Mouse (Mus musculus): ENCODE data around the gene Pfkfb3. TPM values are rescaled to one million over a fixed set of nuclear protein-coding genes. Genes with fewer than 3 reads are reported as not detected.

The Pfkfb3 gene
- polyA plus RNA-seq, 1 experiment from 2014 or later, result 41.1 TPM

DNA sequence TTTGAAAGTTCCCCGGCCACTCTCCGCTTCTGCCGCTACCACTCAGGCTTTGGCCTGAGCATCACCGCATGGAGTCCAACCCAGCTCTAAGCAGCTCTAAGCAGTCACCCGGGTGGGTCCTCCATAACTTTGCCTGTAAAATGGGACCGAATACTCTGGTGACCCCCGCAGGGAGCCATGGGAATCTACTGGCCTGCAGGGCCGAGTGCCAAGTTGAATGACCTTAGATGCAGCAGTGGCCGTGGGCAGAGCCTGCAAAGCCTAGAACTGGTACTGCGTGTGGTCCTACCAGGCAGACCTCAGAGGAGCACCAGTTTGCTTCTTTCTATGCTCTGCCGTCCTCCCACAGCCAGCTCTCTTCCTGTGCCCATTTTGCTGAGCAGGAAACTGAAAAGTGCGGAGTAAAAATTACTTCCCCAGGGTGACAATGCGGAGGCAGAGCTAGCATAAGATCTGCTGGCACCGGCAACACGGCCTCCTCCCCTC is 868 bp downstream of the Pfkfb3 start:
- ATAC-seq, result peak; percentile 36
- H3K9me3 ChIP-seq (ENCODE audit: control insufficient read depth, low read length), result no peaks in the 10 kb centered on the region
- H3K27ac ChIP-seq (ENCODE audit: low read length), result no peak overlapping the region
- peaks cover 12% of the 10 kb centered on the region for H3K4me1 ChIP-seq (replicated peaks; ENCODE audit: control insufficient read depth, insufficient read depth, low read length)
- WGBS, result 6% methylated on average over 15 of the region's 15 CpGs
- peak overlapping the region; percentile 74 for H3K4me3 ChIP-seq (replicated peaks; ENCODE audit: low read length)
- H3K27me3 ChIP-seq (replicated peaks; ENCODE audit: control insufficient read depth, insufficient read depth, low read length), result peaks cover 12% of the 10 kb centered on the region
- H3K36me3 ChIP-seq (ENCODE audit: control insufficient read depth, insufficient read depth), result no peaks in the 10 kb centered on the region
- peak overlapping the region; percentile 68 for H3K9ac ChIP-seq (replicated peaks; ENCODE audit: low read depth, low read length)
- H3K4me2 ChIP-seq (ENCODE audit: low read length), result peak overlapping the region; percentile 100

DNA sequence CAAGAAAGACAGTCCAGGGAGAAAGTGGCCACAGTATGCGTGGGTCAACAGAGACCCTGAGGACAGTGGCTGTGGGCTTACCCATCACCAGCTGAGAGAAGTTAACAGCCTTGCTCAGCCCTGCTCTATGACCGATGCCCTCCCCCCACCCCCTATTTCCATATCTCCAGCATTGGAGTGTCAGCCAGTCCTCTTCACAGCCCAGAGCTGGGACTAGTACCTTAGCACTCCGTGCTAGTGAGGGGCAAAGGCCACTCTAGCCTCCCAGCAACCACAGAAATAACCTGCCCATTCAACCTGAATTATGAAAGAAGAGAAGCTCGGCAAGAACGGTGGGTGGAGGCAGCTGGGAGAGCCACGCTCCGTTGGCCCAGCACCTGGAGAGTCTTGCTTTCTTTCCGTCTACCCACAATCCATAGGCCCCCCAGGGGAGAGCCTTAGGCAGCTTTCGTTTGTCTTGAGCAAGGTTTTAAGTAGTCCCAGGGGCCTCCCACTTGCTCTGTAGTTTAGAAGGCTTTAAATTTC is 1.5 kb downstream of the Pfkfb3 start:
- peaks cover 12% of the 10 kb centered on the region for H3K27me3 ChIP-seq (replicated peaks; ENCODE audit: control insufficient read depth, insufficient read depth, low read length)
- no peaks in the 10 kb centered on the region for H3K9me3 ChIP-seq (ENCODE audit: control insufficient read depth, low read length)
- H3K9ac ChIP-seq (replicated peaks; ENCODE audit: low read depth, low read length), result no peak overlapping the region
- no peak for ATAC-seq
- H3K4me1 ChIP-seq (replicated peaks; ENCODE audit: control insufficient read depth, insufficient read depth, low read length), result peaks cover 12% of the 10 kb centered on the region
- no peaks in the 10 kb centered on the region for H3K36me3 ChIP-seq (ENCODE audit: control insufficient read depth, insufficient read depth)
- WGBS, result 11% methylated on average over 9 of the region's 9 CpGs
- H3K4me2 ChIP-seq (ENCODE audit: low read length), result no peak overlapping the region
- no peak overlapping the region for H3K4me3 ChIP-seq (replicated peaks; ENCODE audit: low read length)
- no peak overlapping the region for H3K27ac ChIP-seq (ENCODE audit: low read length)

DNA sequence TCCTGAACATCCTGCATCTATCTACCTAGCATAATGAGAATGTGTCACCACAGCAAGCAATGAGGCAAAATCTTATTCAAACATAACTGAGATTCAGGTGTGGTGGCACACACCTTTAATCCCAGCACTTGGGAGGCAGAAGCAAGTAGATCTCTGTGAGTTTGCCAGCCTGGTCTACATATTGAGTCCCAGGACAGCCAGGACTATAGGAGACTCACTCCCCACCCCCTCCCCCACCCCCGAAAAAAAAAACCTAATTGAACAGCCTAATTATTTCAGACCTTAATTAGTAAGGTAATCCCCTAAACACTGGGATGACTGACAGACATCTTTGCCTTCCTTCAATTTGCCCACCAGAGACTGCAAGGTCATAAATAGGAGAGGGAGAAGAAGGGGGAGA is 2.2 kb downstream of the Pfkfb3 start:
- ATAC-seq, result no peak
- 10% methylated on average over 1 of the region's 1 CpGs for WGBS

DNA sequence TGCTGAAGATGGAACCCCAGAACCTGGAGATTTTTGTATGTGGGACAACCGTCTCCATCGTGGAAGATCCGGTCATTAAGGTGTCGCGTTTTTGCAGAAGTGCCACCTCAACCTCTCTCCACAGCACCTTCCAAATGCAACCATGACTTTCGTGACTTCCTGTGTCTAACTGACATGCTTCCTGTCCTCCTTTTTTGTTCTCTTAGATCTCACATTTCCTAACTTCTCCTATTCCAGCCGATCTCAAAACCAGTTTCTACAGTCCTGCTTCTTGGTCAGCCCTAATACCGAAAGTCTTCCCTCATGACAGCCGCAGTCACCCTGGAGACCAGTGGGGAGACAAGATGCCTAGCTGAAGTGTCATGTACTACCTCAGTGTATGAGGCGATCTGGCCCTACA is 5.4 kb downstream of the Pfkfb3 start:
- Histone ChIP-seq H3K36me3 (ENCODE audit: control insufficient read depth, insufficient read depth) (no peaks in the 10 kb centered on the region), H3K9ac (replicated peaks; ENCODE audit: low read depth, low read length) (no peak overlapping the region), H3K27ac (ENCODE audit: low read length) (no peak overlapping the region), H3K4me3 (replicated peaks; ENCODE audit: low read length) (no peak overlapping the region), H3K9me3 (ENCODE audit: control insufficient read depth, low read length) (no peaks in the 10 kb centered on the region), H3K4me1 (replicated peaks; ENCODE audit: control insufficient read depth, insufficient read depth, low read length) (peaks cover 7% of the 10 kb centered on the region), H3K27me3 (replicated peaks; ENCODE audit: control insufficient read depth, insufficient read depth, low read length) (peaks cover 5% of the 10 kb centered on the region), H3K4me2 (ENCODE audit: low read length) (no peak overlapping the region)
- ATAC-seq, result no peak
- WGBS, result 91% methylated on average over 10 of the region's 10 CpGs

More for the DNA sequence above, 2.2 kb downstream of the Pfkfb3 start:
- Histone ChIP-seq H3K9ac (replicated peaks; ENCODE audit: low read depth, low read length) (no peak overlapping the region), H3K36me3 (ENCODE audit: control insufficient read depth, insufficient read depth) (no peaks in the 10 kb centered on the region), H3K27me3 (replicated peaks; ENCODE audit: control insufficient read depth, insufficient read depth, low read length) (peaks cover 12% of the 10 kb centered on the region), H3K27ac (ENCODE audit: low read length) (no peak overlapping the region), H3K9me3 (ENCODE audit: control insufficient read depth, low read length) (no peaks in the 10 kb centered on the region), H3K4me1 (replicated peaks; ENCODE audit: control insufficient read depth, insufficient read depth, low read length) (peaks cover 12% of the 10 kb centered on the region), H3K4me2 (ENCODE audit: low read length) (no peak overlapping the region), H3K4me3 (replicated peaks; ENCODE audit: low read length) (no peak overlapping the region)

DNA sequence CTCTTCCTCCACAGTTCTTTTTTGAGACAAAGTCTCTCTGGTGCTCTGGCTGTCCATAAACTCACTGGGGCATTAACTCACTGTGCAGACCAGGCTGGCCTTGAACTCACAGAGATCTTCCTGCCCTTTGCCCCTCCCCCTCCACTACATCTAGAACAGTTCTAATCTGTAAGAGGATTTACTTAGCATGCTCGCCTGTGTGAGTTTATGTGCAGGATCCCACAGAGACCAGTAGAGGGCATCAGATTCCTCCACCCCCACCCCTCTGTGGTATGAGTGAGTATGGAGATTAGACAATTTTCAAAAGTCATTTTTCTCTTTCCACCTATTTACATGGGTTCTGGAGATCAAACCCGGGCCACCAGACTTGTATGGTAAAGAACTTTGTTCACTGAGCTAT is 6.3 kb downstream of the Pfkfb3 start:
- Histone ChIP-seq H3K9ac (replicated peaks; ENCODE audit: low read depth, low read length) (no peak overlapping the region), H3K27me3 (replicated peaks; ENCODE audit: control insufficient read depth, insufficient read depth, low read length) (no peaks in the 10 kb centered on the region; the same call in 1 of the 2 replicates), H3K4me3 (replicated peaks; ENCODE audit: low read length) (no peak overlapping the region), H3K36me3 (ENCODE audit: control insufficient read depth, insufficient read depth) (no peaks in the 10 kb centered on the region), H3K4me2 (ENCODE audit: low read length) (no peak overlapping the region), H3K27ac (ENCODE audit: low read length) (no peak overlapping the region), H3K9me3 (ENCODE audit: control insufficient read depth, low read length) (no peaks in the 10 kb centered on the region), H3K4me1 (replicated peaks; ENCODE audit: control insufficient read depth, insufficient read depth, low read length) (no peaks in the 10 kb centered on the region)
- no peak for ATAC-seq
- 62% methylated on average over 2 of the region's 2 CpGs for WGBS

DNA sequence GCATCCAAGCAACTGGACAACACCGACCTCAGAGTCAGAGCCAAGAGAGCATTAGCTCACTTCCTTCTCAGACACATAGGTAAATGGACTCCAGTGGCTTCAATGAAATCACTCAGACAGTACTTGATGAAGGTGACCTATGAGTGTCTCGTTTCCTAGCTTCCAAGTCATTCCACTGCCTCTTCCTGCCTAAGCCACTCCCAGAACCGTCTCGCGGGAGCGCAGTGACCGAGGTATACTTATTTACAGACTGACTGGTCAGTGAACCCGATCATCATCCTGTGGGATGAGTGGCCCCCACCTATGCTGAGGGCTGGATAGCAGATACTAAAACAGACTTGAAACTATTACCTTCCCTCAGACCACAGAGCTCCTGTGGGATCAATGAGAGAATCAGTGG is 7.8 kb downstream of the Pfkfb3 start:
- Histone ChIP-seq H3K9ac (replicated peaks; ENCODE audit: low read depth, low read length) (no peak overlapping the region), H3K9me3 (ENCODE audit: control insufficient read depth, low read length) (no peaks in the 10 kb centered on the region), H3K27me3 (replicated peaks; ENCODE audit: control insufficient read depth, insufficient read depth, low read length) (no peaks in the 10 kb centered on the region), H3K4me2 (ENCODE audit: low read length) (no peak overlapping the region), H3K4me1 (replicated peaks; ENCODE audit: control insufficient read depth, insufficient read depth, low read length) (no peaks in the 10 kb centered on the region), H3K27ac (ENCODE audit: low read length) (no peak overlapping the region), H3K36me3 (ENCODE audit: control insufficient read depth, insufficient read depth) (no peaks in the 10 kb centered on the region), H3K4me3 (replicated peaks; ENCODE audit: low read length) (no peak overlapping the region)
- WGBS, result 85% methylated on average over 8 of the region's 8 CpGs
- no peak for ATAC-seq

DNA sequence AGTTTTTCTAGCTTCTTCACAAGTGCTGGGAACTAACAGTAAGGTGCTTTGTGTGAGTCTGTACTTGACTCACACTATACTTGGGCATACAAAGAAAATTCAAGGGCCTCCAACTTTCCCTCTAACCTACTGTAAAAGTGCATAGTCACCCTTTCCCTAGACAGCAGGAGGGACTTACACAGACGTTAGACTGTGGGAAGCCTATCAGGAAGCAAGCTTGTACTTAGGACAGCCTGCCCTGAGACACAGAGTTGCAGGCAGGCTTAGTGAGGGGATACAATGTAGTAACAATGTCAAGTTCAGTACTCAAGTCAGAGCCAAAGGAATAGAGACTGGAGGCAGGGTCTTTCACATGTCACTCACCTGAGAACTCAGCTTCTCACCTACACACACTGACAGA is 8.5 kb downstream of the Pfkfb3 start:
- H3K27ac ChIP-seq (ENCODE audit: low read length), result no peak overlapping the region
- no peak for ATAC-seq
- H3K36me3 ChIP-seq (ENCODE audit: control insufficient read depth, insufficient read depth), result no peaks in the 10 kb centered on the region
- H3K4me1 ChIP-seq (replicated peaks; ENCODE audit: control insufficient read depth, insufficient read depth, low read length), result no peaks in the 10 kb centered on the region
- H3K4me3 ChIP-seq (replicated peaks; ENCODE audit: low read length), result no peak overlapping the region
- H3K9ac ChIP-seq (replicated peaks; ENCODE audit: low read depth, low read length), result no peak overlapping the region
- no peaks in the 10 kb centered on the region for H3K9me3 ChIP-seq (ENCODE audit: control insufficient read depth, low read length)
- no peak overlapping the region for H3K4me2 ChIP-seq (ENCODE audit: low read length)
- H3K27me3 ChIP-seq (replicated peaks; ENCODE audit: control insufficient read depth, insufficient read depth, low read length), result no peaks in the 10 kb centered on the region
- 32% methylated on average over 1 of the region's 1 CpGs for WGBS

DNA sequence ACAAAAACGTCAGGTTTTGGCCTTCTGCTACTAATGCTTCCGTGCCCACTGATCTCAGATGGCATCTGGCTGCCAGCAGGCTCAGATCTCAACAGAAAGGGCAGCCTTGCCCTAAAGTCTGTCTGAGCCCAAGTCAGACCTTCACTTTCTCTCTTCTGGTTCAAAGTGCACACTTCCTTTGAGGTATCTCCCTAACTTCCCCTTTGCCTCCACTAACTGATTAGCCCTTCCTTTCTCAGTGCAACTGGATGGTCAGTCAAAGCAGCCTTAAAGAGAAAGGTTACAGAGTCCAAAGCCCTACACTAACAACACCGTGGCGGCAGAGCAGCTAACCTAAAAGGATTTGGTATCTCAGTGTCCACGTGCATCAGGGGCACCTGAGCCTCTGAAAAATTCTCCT is 9.5 kb downstream of the Pfkfb3 start:
- WGBS, result 76% methylated on average over 5 of the region's 5 CpGs
- H3K27me3 ChIP-seq (replicated peaks; ENCODE audit: control insufficient read depth, insufficient read depth, low read length), result no peaks in the 10 kb centered on the region
- H3K27ac ChIP-seq (ENCODE audit: low read length), result no peak overlapping the region
- ATAC-seq, result no peak
- no peak overlapping the region for H3K9ac ChIP-seq (replicated peaks; ENCODE audit: low read depth, low read length)
- H3K4me2 ChIP-seq (ENCODE audit: low read length), result no peak overlapping the region
- H3K9me3 ChIP-seq (ENCODE audit: control insufficient read depth, low read length), result no peaks in the 10 kb centered on the region
- no peak overlapping the region for H3K4me3 ChIP-seq (replicated peaks; ENCODE audit: low read length)
- H3K4me1 ChIP-seq (replicated peaks; ENCODE audit: control insufficient read depth, insufficient read depth, low read length), result no peaks in the 10 kb centered on the region
- H3K36me3 ChIP-seq (ENCODE audit: control insufficient read depth, insufficient read depth), result no peaks in the 10 kb centered on the region

DNA sequence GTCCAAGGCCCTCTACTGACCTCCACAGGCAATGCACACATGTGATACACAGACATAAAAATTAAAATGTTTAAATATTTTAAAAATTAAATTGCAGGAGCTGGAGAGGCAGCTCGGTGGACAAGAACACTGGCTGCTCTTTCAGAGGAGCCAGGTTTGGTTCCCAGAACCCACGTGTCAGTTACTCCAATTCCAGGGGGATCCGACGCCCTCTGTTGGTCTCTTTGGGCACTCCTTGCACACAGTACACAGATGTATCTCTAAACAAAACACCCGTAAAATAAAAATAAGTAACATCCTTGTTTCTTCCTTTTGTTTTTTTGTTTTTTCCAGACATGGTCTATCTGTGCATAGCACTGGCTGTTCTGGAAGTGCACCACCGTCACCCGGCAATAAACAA is 10.7 kb downstream of the Pfkfb3 start:
- Histone ChIP-seq H3K4me3 (replicated peaks; ENCODE audit: low read length) (no peak overlapping the region), H3K9me3 (ENCODE audit: control insufficient read depth, low read length) (no peaks in the 10 kb centered on the region), H3K27me3 (replicated peaks; ENCODE audit: control insufficient read depth, insufficient read depth, low read length) (no peaks in the 10 kb centered on the region), H3K36me3 (ENCODE audit: control insufficient read depth, insufficient read depth) (no peaks in the 10 kb centered on the region), H3K27ac (ENCODE audit: low read length) (no peak overlapping the region), H3K4me2 (ENCODE audit: low read length) (no peak overlapping the region), H3K4me1 (replicated peaks; ENCODE audit: control insufficient read depth, insufficient read depth, low read length) (no peaks in the 10 kb centered on the region), H3K9ac (replicated peaks; ENCODE audit: low read depth, low read length) (no peak overlapping the region)
- 75% methylated on average over 7 of the region's 7 CpGs for WGBS
- ATAC-seq, result no peak

DNA sequence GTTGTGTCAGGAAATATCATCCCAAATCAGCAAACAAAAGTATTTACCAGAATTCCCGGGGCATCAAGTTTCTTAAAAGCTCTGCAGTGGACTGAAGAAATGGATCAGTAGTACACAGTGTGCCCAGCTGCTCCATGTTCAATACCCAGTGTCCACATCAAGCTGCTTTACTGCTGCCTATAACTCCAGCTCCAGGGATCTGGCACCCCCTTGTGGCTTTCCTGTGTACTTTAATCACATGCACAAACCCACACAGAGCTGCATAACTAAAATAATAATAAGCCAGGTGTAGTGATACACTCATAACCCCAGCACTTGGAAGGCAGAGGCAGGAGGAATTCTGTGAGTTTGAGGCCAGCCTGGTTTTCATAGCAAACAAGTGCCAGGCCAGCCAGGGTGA is 11.2 kb downstream of the Pfkfb3 start:
- no peak overlapping the region for H3K27ac ChIP-seq (ENCODE audit: low read length)
- WGBS, result 88% methylated on average over 1 of the region's 1 CpGs
- no peaks in the 10 kb centered on the region for H3K4me1 ChIP-seq (replicated peaks; ENCODE audit: control insufficient read depth, insufficient read depth, low read length)
- H3K36me3 ChIP-seq (ENCODE audit: control insufficient read depth, insufficient read depth), result no peaks in the 10 kb centered on the region
- no peaks in the 10 kb centered on the region for H3K27me3 ChIP-seq (replicated peaks; ENCODE audit: control insufficient read depth, insufficient read depth, low read length)
- ATAC-seq, result peak; percentile 78
- no peaks in the 10 kb centered on the region for H3K9me3 ChIP-seq (ENCODE audit: control insufficient read depth, low read length)
- H3K4me2 ChIP-seq (ENCODE audit: low read length), result no peak overlapping the region
- no peak overlapping the region for H3K9ac ChIP-seq (replicated peaks; ENCODE audit: low read depth, low read length)
- H3K4me3 ChIP-seq (replicated peaks; ENCODE audit: low read length), result no peak overlapping the region

All from forebrain, embryonic 16.5 days (tissue).